Mouse (Mus musculus) frontal cortex, postnatal 10 days (tissue): ENCODE measurements at regions not wholly inside any gene's neighbourhood (a gene's known extent, or its start where the extent isn't known, plus 50 kb on each side); places are given as distances from the start of the nearest gene placed in this dataset.
"Not testable (repeated sequence)": the region's sequence is repeated elsewhere in the genome, so short reads cannot be mapped to it uniquely, and the experiment has no call there.

Source experiments
- DNase-seq, 2 experiments: peaks; one replicate each; pipeline ENCODE4 v3.0.0; 2022; ENCODE audit warnings: low spot score in 2 of 2, mixed read lengths in 1 of 2

GRCm38 (mm10) chr10:45855514-45855913, 277.9 kb downstream of the Hace1 start:
- DNase-seq: no peak

- DNase-seq: no peak
These were observed 281.5 kb downstream of the Hace1 start for GRCm38 (mm10) chr10:45859137-45859536.

- no peak for DNase-seq
These were observed 282.3 kb downstream of the Hace1 start for GRCm38 (mm10) chr10:45859909-45860308.

- DNase-seq: no peak
These were observed 283.1 kb downstream of the Hace1 start for GRCm38 (mm10) chr10:45860696-45861095.

GRCm38 (mm10) chr10:45865793-45866192, 288.2 kb downstream of the Hace1 start:
- DNase-seq: no peak

GRCm38 (mm10) chr10:45866860-45867259, 289.2 kb downstream of the Hace1 start:
- DNase-seq: no peak

GRCm38 (mm10) chr10:45871028-45871427, 293.4 kb downstream of the Hace1 start:
- DNase-seq: no peak

- DNase-seq: no peak
These were observed 294.6 kb downstream of the Hace1 start for GRCm38 (mm10) chr10:45872007-45872890.

- no peak for DNase-seq
These were observed 296.5 kb downstream of the Hace1 start for GRCm38 (mm10) chr10:45873805-45874780.

- DNase-seq: not testable (repeated sequence)
These were observed 297.7 kb downstream of the Hace1 start for GRCm38 (mm10) chr10:45875287-45875686.

- DNase-seq: no peak
These were observed 306.1 kb downstream of the Hace1 start for GRCm38 (mm10) chr10:45883745-45884144.

GRCm38 (mm10) chr10:45886636-45887035, 309.0 kb downstream of the Hace1 start:
- DNase-seq: no peak

- DNase-seq: peak; percentile 6 to 8
These were observed 311.2 kb downstream of the Hace1 start for GRCm38 (mm10) chr10:45888835-45889234.

GRCm38 (mm10) chr10:45889381-45889951, 311.8 kb downstream of the Hace1 start:
- no peak for DNase-seq

GRCm38 (mm10) chr10:45890088-45890626, 312.5 kb downstream of the Hace1 start:
- no peak for DNase-seq

GRCm38 (mm10) chr10:45892464-45892863, 314.8 kb downstream of the Hace1 start:
- DNase-seq: no peak

- DNase-seq: no peak
These were observed 316.5 kb downstream of the Hace1 start for GRCm38 (mm10) chr10:45893894-45894831.

- no peak for DNase-seq
These were observed 339.3 kb downstream of the Hace1 start for GRCm38 (mm10) chr10:45916928-45917327.

GRCm38 (mm10) chr10:45925746-45926145, 348.1 kb downstream of the Hace1 start:
- DNase-seq: no peak

- DNase-seq: no peak
These were observed 356.1 kb downstream of the Hace1 start for GRCm38 (mm10) chr10:45933631-45934310.
